Mouse (Mus musculus) heart, adult 8-10 months (tissue): Measurements from ENCODE around the gene Vps35l. TPM values are rescaled to one million over a fixed set of nuclear protein-coding genes. Genes with fewer than 3 reads are reported as not detected.

Experiments used
- DNase-seq: peaks from one replicate; pipeline ENCODE4 v3.0.0; 2022; ENCODE audit warnings: low spot score
- total RNA-seq, 4 experiments: library from RNA; stranded (reverse); gene quantifications; 2 replicates each; pipeline ENCODE4 v1.2.4; 2022

Gene Vps35l
- total RNA-seq, 4 experiments from 2014 or later: 22.0 to 27.0 (median 26.2) TPM

- DNase-seq: no peak
Observed at GRCm38 (mm10) chr7:118879466-118880029, 139.5 kb downstream of the Vps35l start.

DNA sequence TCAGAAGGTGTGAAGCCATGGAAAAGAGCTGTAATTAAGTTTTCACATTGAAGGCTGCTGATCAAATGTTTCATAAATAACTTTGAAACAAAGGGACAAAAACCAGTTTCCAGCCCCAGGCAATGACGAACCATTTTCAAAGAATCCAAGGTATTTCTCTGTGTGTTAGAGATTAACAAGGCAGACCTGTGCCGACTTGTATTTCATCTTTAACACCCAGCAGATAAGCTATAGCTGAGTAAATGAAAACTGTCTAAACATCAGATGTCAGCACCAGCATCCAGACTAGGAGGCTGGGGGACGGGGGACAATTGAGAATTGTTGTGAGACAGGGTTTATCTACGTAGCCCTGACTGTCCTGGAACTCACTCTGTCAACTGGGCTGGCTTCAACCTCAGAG is 143.9 kb downstream of the Vps35l start:
- no peak for DNase-seq

GRCm38 (mm10) chr7:118884969-118885368 is 144.9 kb downstream of the Vps35l start:
- no peak for DNase-seq

- DNase-seq: no peak
Observed at GRCm38 (mm10) chr7:118887303-118888055, 147.5 kb downstream of the Vps35l start.

DNA sequence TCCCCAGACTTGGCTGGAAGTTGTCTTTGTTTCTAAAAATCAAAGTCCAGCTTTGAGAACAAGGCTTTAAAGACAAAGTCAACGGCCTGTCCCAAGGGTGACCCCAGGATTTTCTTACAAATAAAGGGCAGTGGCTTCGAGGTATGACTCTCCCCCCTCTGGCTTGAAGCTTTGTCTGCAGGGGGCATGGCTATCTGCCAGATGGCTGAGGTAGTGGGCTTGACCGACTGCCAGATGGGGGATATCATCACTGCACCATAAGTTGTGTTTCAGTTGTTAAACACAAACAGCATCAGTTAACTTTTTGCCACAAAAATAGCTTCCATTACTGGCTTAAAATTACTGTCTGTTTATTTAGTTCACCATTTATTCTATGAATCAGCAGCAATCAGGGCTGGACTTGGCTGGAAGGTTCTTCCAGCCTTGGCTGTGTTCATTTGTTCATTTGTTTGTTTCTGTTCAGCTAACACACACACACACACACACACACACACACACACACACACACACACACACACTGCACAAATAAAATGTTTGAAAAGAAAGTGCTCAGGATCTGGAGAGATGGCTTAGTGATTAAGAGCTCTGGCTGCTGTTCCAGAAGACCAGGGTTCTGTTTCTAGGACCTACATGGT is 149.1 kb downstream of the Vps35l start:
- no peak for DNase-seq

Other genes with a start within 250 kb of the Vps35l start
- gene Itpripl2, start 248.3 kb upstream of the Vps35l start, total RNA-seq: 10 to 100 TPM; 15.0 to 23.1 (median 19.3) TPM
- 100 to 1,000 TPM; 124 to 136 (median 130) TPM for gene Coq7, start 206.9 kb upstream of the Vps35l start, total RNA-seq
- gene Tmc7, start 155.5 kb upstream of the Vps35l start, total RNA-seq: 1 to 10 TPM; 5.3 to 8.3 (median 7.6) TPM
- gene Tmc5, start 142.9 kb upstream of the Vps35l start, total RNA-seq: under 1 TPM; 0.16 to 0.37 (median 0.22) TPM
- gene Gde1, start 34.4 kb upstream of the Vps35l start, total RNA-seq: 10 to 100 TPM; 26.4 to 33.6 (median 31.1) TPM
- gene Ccp110, start 27.7 kb upstream of the Vps35l start, total RNA-seq: 1 to 10 TPM; 1.2 to 1.9 (median 1.7) TPM
- gene Iqck, start 115.5 kb downstream of the Vps35l start, total RNA-seq: under 1 TPM; 0.32 to 0.72 (median 0.49) TPM
- 10 to 100 TPM; 13.0 to 14.8 (median 14.0) TPM for gene Knop1, start 116.0 kb downstream of the Vps35l start, total RNA-seq